Mouse (Mus musculus) liver, embryonic 12.5 days (tissue): ENCODE data around the gene Ptpre. TPM values are rescaled to one million over a fixed set of nuclear protein-coding genes. Genes with fewer than 3 reads are reported as not detected.
"Not testable (repeated sequence)": the region's sequence is repeated elsewhere in the genome, so short reads cannot be mapped to it uniquely, and the experiment has no call there.

ENCODE experiments used
- ATAC-seq: fragments of 200-750 bp; cut with Nextera tagmentation; 2 replicates; pipeline ENCODE4 v1.8.0; 2017; ENCODE audit warnings: moderate number of reproducible peaks, mild to moderate bottlenecking, moderate library complexity
- H3K27ac ChIP-seq: fragments of 300-500 bp; sonication (generic); 2 replicates; pipeline ENCODE4 v1.5.1; 2016; ENCODE audit warnings: mild to moderate bottlenecking
- H3K27me3 ChIP-seq: fragments of 300-500 bp; sonication (generic); replicated peaks from 2 replicates; pipeline ENCODE4 v1.6.1; 2016; ENCODE audit warnings: mild to moderate bottlenecking, moderate library complexity
- H3K36me3 ChIP-seq: fragments of 300-500 bp; sonication (generic); 2 replicates; pipeline ENCODE4 v1.6.1; 2016; ENCODE audit warnings: mild to moderate bottlenecking, moderate library complexity
- H3K4me1 ChIP-seq: fragments of 300-500 bp; sonication (generic); 2 replicates; pipeline ENCODE4 v1.6.1; 2016
- H3K4me2 ChIP-seq: fragments of 300-500 bp; sonication (generic); 2 replicates; pipeline ENCODE4 v1.6.1; 2016; ENCODE audit warnings: mild to moderate bottlenecking, moderate library complexity
- H3K4me3 ChIP-seq: fragments of 300-500 bp; sonication (generic); 2 replicates; pipeline ENCODE4 v1.5.1; 2016; ENCODE audit warnings: mild to moderate bottlenecking, moderate library complexity
- H3K9ac ChIP-seq: fragments of 300-500 bp; sonication (generic); 2 replicates; pipeline ENCODE4 v1.6.1; 2016; ENCODE audit warnings: mild to moderate bottlenecking, moderate library complexity
- H3K9me3 ChIP-seq: fragments of 300-500 bp; sonication (generic); replicated peaks from 2 replicates; pipeline ENCODE4 v1.6.1; 2016; ENCODE audit warnings: mild to moderate bottlenecking, moderate library complexity
- WGBS: fragments of 180-500 bp; shearing (Covaris S2); methylation state at CpG from one replicate; pipeline ENCODE4 v1.1.7; 2016; ENCODE audit not compliant: insufficient replicate concordance; 5-methylcytosine and 5-hydroxymethylcytosine counted together
- polyA plus RNA-seq: library from polyadenylated mRNA; unstranded; fragments of >200 nt; fragmentation: Nextera tagmentation; extraction: Ambion mirVana; gene quantifications from 2 replicates; pipeline ENCODE4 v1.2.1, GENCODE M21; 2016

Ptpre gene
- polyA plus RNA-seq, 1 experiment from 2014 or later: 4.6 TPM

DNA sequence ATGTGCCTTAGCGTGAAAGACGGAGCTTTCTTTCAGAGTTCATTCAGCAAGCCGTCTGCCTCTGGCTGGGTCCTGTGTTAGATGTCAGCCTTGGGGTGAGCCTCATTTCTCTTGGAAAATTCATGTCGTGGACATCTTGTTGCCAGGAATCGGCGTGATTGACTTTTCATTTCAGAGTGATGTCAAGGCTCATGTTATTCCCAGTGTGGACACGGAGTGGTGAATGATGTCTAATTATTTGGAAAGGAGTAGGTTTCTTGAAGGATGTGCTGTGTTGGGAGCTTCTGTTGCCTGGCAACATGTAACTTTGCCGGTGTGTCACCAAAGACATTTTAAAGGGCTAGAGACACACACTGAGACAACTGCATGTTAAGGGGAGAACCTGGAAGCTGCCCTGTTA lies 77.6 kb downstream of the Ptpre start:
- Histone ChIP-seq H3K4me2 (no peak overlapping the region), H3K4me1 (peaks cover 10% of the 10 kb centered on the region), H3K9ac (no peak overlapping the region), H3K4me3 (no peak overlapping the region), H3K9me3 (no peaks in the 10 kb centered on the region), H3K27ac (no peak overlapping the region), H3K27me3 (no peaks in the 10 kb centered on the region), H3K36me3 (peaks cover 4% of the 10 kb centered on the region; the same call in 1 of the 2 replicates)
- WGBS: 77% methylated on average over 8 of the region's 8 CpGs
- ATAC-seq: no peak

GRCm38 (mm10) chr7:135616479-135616878 lies 79.2 kb downstream of the Ptpre start:
- not testable (repeated sequence) for ATAC-seq, H3K9ac ChIP-seq, H3K4me3 ChIP-seq, H3K9me3 ChIP-seq, H3K4me2 ChIP-seq, H3K4me1 ChIP-seq, H3K27me3 ChIP-seq, H3K27ac ChIP-seq, H3K36me3 ChIP-seq

DNA sequence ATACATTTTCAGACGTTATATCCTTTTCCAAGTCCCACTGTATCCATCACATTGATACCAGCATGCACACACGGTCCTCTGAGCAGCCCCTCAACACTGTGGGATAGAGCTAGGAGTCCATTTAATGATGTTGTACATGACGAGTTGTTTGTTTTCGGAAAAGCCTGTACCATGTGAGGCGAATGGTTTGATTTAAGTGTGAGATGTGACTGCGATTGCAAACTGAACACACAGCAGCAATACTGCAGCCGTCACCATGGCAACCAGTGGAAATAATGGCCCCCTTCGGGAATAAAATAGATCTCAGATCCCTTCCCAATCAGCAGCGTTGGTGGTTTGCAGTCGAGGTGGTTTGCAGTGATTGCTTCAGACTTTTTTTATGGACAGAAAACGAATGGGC lies 80.5 kb downstream of the Ptpre start:
- Histone ChIP-seq H3K9me3 (no peaks in the 10 kb centered on the region), H3K27me3 (no peaks in the 10 kb centered on the region), H3K4me1 (peaks cover 13% of the 10 kb centered on the region; the same call in 1 of the 2 replicates), H3K27ac (no peak overlapping the region), H3K4me3 (no peak overlapping the region), H3K4me2 (no peak overlapping the region), H3K36me3 (peaks cover 4% of the 10 kb centered on the region; the same call in 1 of the 2 replicates), H3K9ac (no peak overlapping the region)
- WGBS: 70% methylated on average over 11 of the region's 11 CpGs
- no peak for ATAC-seq

GRCm38 (mm10) chr7:135621649-135622048 lies 84.4 kb downstream of the Ptpre start:
- 0 out of 2 replicates have a peak, but pooled peaks cover 5% of the 10 kb centered on the region for H3K36me3 ChIP-seq
- H3K27ac ChIP-seq: no peak overlapping the region
- H3K9ac ChIP-seq: no peak overlapping the region
- peaks cover 13% of the 10 kb centered on the region; the same call in 1 of the 2 replicates for H3K4me1 ChIP-seq
- 73% methylated on average over 6 of the region's 6 CpGs for WGBS
- no peak for ATAC-seq
- H3K9me3 ChIP-seq: no peaks in the 10 kb centered on the region
- H3K27me3 ChIP-seq: no peaks in the 10 kb centered on the region
- no peak overlapping the region for H3K4me2 ChIP-seq
- H3K4me3 ChIP-seq: no peak overlapping the region

DNA sequence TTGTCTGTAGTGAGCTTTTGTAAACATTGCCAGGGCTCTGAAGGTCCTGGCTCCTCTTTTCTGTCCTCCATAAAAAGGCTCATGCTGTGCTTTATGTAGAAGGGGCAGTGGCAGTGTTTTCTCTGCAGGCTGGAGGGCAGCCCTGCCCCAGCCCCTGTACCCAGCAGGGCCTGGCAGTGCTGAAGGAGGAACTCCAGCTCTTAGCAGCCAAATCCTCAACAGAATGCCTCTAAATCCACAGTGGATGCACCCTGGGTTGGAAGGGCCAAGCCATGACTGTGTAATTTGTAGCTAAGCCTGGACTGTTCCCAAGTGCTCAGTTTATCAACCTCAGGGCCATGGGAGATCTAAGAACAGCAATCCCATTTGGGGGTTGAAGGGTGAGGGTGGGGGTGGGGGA lies 85.0 kb downstream of the Ptpre start:
- no peak overlapping the region for H3K27ac ChIP-seq
- H3K9ac ChIP-seq: no peak overlapping the region
- H3K9me3 ChIP-seq: no peaks in the 10 kb centered on the region
- 0 out of 2 replicates have a peak, but pooled peaks cover 5% of the 10 kb centered on the region for H3K36me3 ChIP-seq
- H3K4me1 ChIP-seq: peaks cover 13% of the 10 kb centered on the region; the same call in 1 of the 2 replicates
- H3K4me2 ChIP-seq: no peak overlapping the region
- ATAC-seq: no peak
- H3K27me3 ChIP-seq: no peaks in the 10 kb centered on the region
- no peak overlapping the region for H3K4me3 ChIP-seq

DNA sequence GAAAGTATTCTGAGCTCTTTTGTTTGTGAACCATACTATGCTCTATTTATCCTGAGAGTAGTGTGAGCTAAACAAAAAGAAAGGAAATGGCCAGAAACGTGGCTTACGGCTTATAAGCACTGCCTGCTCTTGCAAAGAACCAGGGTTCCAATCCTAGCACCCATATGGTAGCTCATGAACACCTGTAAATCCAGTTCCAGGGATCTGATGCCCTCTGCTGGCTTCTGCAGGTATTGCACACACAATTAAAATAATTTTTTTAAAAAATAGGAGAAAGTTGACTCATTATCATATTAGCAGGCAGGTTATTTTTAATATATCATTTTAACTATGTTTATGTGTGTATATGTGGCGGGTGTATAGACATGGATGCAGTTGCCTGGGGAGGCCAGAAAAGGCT lies 87.6 kb downstream of the Ptpre start:
- H3K4me2 ChIP-seq: no peak overlapping the region
- no peaks in the 10 kb centered on the region for H3K27me3 ChIP-seq
- no peak overlapping the region for H3K27ac ChIP-seq
- no peaks in the 10 kb centered on the region for H3K9me3 ChIP-seq
- peaks cover 13% of the 10 kb centered on the region; the same call in 1 of the 2 replicates for H3K4me1 ChIP-seq
- no peak for ATAC-seq
- no peak overlapping the region for H3K9ac ChIP-seq
- 63% methylated on average over 3 of the region's 3 CpGs for WGBS
- 0 out of 2 replicates have a peak, but pooled peaks cover 5% of the 10 kb centered on the region for H3K36me3 ChIP-seq
- no peak overlapping the region for H3K4me3 ChIP-seq

GRCm38 (mm10) chr7:135628363-135628762 lies 91.1 kb downstream of the Ptpre start:
- no peak overlapping the region for H3K4me2 ChIP-seq
- no peak for ATAC-seq

DNA sequence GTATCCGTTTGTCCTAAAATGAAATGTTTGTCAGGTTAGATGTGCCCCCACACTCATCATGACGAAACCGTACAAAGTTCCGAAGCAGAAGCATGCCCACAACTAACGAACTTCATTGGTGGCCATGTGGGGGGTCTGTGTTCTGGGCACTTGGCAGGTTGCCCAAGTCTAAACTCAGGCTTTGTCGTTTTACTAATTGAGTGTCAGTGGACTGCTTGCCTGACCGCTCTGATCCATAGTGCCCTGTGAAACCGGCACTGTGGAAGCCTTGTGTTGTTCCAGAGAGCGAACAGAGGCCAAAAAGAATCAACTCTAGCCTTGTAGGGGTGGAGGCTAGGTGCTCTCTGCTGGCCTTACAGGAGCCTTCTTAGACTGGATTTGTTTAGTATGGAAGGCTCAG lies 91.7 kb downstream of the Ptpre start:
- no peaks in the 10 kb centered on the region for H3K9me3 ChIP-seq
- ATAC-seq: no peak
- H3K27me3 ChIP-seq: no peaks in the 10 kb centered on the region
- no peak overlapping the region for H3K27ac ChIP-seq
- WGBS: 74% methylated on average over 9 of the region's 9 CpGs
- 0 out of 2 replicates have a peak, but pooled peaks cover 3% of the 10 kb centered on the region for H3K36me3 ChIP-seq
- no peak overlapping the region for H3K4me3 ChIP-seq
- H3K9ac ChIP-seq: no peak overlapping the region
- H3K4me1 ChIP-seq: 0 out of 2 replicates have a peak, but pooled peaks cover 2% of the 10 kb centered on the region
- H3K4me2 ChIP-seq: no peak overlapping the region

More at GRCm38 (mm10) chr7:135628363-135628762, 91.1 kb downstream of the Ptpre start:
- Histone ChIP-seq H3K9me3 (no peaks in the 10 kb centered on the region), H3K27ac (no peak overlapping the region), H3K4me3 (no peak overlapping the region), H3K4me1 (0 out of 2 replicates have a peak, but pooled peaks cover 2% of the 10 kb centered on the region), H3K27me3 (no peaks in the 10 kb centered on the region), H3K9ac (no peak overlapping the region), H3K36me3 (0 out of 2 replicates have a peak, but pooled peaks cover 5% of the 10 kb centered on the region)
- WGBS: 66% methylated on average over 7 of the region's 7 CpGs

DNA sequence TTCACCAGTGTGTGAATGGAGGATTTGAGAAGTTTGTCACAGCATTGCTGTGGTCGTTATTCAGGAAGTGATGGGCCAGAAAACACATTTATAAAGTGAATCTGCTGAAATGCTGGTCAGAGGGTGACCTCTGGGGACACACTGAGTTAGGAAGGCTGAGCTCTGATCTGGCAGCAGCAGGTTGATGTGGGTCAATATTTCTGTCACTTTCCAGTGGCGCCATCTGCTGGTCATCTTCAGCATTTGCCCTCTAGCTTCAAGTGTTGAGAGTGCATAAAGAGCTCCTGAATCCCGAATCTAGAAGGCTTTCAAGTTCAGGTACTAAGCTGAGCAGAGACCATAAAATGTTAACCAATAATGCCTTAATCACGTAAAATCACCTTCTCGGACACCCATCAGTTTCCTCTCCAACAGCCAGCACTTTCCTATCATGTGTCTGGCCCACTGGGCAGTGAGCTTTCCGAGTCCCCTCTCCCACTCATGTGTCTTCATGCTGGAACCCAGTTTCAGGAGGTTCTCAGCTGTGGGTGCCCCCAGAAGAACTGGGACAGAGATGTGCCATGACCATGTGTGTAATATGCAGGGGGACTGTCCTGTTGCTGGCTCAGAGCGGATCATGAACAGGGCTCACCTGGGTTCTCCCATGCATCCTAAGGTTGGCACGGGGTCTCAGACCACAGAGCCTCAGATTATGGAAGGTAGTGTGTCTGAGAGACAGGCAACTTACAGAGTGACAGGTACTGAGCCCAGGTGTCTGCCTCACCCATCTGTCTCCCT lies 94.7 kb downstream of the Ptpre start:
- no peak; the same call in 1 of the 2 replicates for ATAC-seq
- Histone ChIP-seq H3K4me2 (no peak overlapping the region), H3K36me3 (no peaks in the 10 kb centered on the region), H3K27ac (no peak overlapping the region), H3K9me3 (no peaks in the 10 kb centered on the region), H3K4me3 (no peak overlapping the region), H3K4me1 (0 out of 2 replicates have a peak, but pooled peaks cover 2% of the 10 kb centered on the region), H3K27me3 (no peaks in the 10 kb centered on the region), H3K9ac (no peak overlapping the region)
- WGBS: 47% methylated on average over 8 of the region's 8 CpGs

DNA sequence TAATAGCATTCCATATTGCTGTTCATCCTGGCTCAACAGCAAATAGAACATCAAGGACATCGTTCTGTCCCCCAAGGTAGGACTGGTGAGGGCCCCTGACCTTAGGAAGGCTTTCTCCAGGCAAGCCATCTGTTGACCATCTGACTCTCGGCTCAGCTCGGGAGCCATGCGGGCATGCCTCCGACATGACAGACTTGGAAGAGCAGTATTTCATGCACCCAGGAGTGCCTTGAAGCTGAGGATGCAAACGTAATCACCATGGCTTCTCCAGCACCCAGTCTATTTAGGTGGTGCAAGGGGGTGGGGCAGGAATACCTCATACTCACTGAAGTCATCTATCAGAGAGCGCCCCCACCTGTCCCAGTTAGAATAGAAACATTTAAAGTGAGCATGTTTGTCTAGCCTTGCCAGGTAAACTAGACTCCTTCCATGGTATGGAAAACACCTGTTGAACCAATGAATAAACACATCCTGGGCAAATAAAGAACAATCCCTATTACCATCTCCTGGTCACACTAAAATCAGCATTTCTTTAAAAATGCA lies 95.5 kb downstream of the Ptpre start:
- H3K36me3 ChIP-seq: no peaks in the 10 kb centered on the region
- no peak overlapping the region for H3K27ac ChIP-seq
- no peaks in the 10 kb centered on the region for H3K27me3 ChIP-seq
- H3K4me1 ChIP-seq: 0 out of 2 replicates have a peak, but pooled peaks cover 2% of the 10 kb centered on the region
- H3K9me3 ChIP-seq: no peaks in the 10 kb centered on the region
- no peak overlapping the region for H3K4me2 ChIP-seq
- WGBS: 82% methylated on average over 7 of the region's 7 CpGs
- H3K9ac ChIP-seq: no peak overlapping the region
- ATAC-seq: no peak
- no peak overlapping the region for H3K4me3 ChIP-seq

- H3K4me1 ChIP-seq: 0 out of 2 replicates have a peak, but pooled peaks cover 2% of the 10 kb centered on the region
- H3K36me3 ChIP-seq: no peaks in the 10 kb centered on the region
- ATAC-seq: no peak
- H3K9ac ChIP-seq: no peak overlapping the region
- no peak overlapping the region for H3K4me2 ChIP-seq
- no peak overlapping the region for H3K4me3 ChIP-seq
- 72% methylated on average over 16 of the region's 16 CpGs for WGBS
- no peak overlapping the region for H3K27ac ChIP-seq
- H3K27me3 ChIP-seq: no peaks in the 10 kb centered on the region
- H3K9me3 ChIP-seq: no peaks in the 10 kb centered on the region
Observed at GRCm38 (mm10) chr7:135634851-135635624, 97.8 kb downstream of the Ptpre start.
